Mouse (Mus musculus) heart, adult 2 months (tissue): ENCODE measurements at regions not wholly inside any gene's neighbourhood (a gene's known extent, or its start where the extent isn't known, plus 50 kb on each side); places are given as distances from the start of the nearest gene placed in this dataset.

Experiments used
- CTCF ChIP-seq: fragments of 200-600 bp; IDR thresholded peaks from 2 replicates; pipeline ENCODE4 v1.8.1; 2022; ENCODE audit warnings: antibody characterized with exemption, mild to moderate bottlenecking, moderate library complexity
- EP300 ChIP-seq: fragments of 200-500 bp; IDR thresholded peaks from 2 replicates; pipeline ENCODE4 v1.6.1; 2011; ENCODE audit warnings: low read depth, low read length, control low read depth; ENCODE audit not compliant: insufficient read depth
- POLR2A ChIP-seq: fragments of 200-500 bp; IDR thresholded peaks from 2 replicates; pipeline ENCODE4 v1.6.1; 2011; ENCODE audit warnings: mild to moderate bottlenecking, low read depth, low read length, control low read depth; ENCODE audit not compliant: insufficient read depth

DNA sequence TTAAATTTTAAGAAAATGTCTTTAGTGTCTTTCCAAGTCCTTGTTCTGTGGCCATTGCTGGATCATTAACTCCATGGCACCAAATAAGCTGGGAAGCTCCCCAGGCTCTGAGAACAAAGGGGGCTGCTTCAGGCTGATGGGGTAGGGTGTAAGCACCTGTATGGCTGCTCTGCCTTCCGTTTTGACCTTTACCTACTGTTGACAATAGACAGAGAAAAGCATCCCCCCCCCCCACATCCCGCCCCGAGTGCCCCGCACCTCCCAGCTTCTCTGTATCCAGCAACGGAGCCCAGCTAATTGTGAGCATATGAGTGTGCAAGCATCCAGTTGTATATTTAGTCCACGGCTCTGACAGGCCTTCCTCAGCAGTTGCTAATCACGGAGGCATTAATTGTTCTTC lies 78.0 kb upstream of the Gas1 start:
- no peak for TF ChIP-seq POLR2A
- no peak for TF ChIP-seq CTCF
- no peak for TF ChIP-seq EP300
